Mouse (Mus musculus) cortical plate, adult 2 months (tissue): ENCODE data around the gene Fat3. TPM values are rescaled to one million over a fixed set of nuclear protein-coding genes. Genes with fewer than 3 reads are reported as not detected.

Experiments
- H3K27ac ChIP-seq: fragments of 200-500 bp; 2 replicates; pipeline ENCODE4 v1.5.1; 2012; ENCODE audit warnings: low read length, control low read depth, inconsistent platforms; ENCODE audit not compliant: insufficient read depth
- H3K4me1 ChIP-seq: fragments of 200-500 bp; 2 replicates; pipeline ENCODE4 v1.6.1; 2011; ENCODE audit warnings: low read length; ENCODE audit not compliant: control insufficient read depth, insufficient read depth
- H3K4me3 ChIP-seq: fragments of 200-500 bp; 2 replicates; pipeline ENCODE4 v1.5.1; 2011; ENCODE audit warnings: mild to moderate bottlenecking, low read length, control low read depth; ENCODE audit not compliant: insufficient read depth
- CTCF ChIP-seq: fragments of 200-500 bp; IDR thresholded peaks from 2 replicates; pipeline ENCODE4 v1.5.1; 2011; ENCODE audit warnings: mild to moderate bottlenecking, control low read depth, low read length; ENCODE audit not compliant: insufficient read depth; ENCODE audit errors: extremely low read depth
- POLR2A ChIP-seq: fragments of 200-500 bp; IDR thresholded peaks from 2 replicates; pipeline ENCODE4 v1.6.1; 2011; ENCODE audit warnings: mild to moderate bottlenecking, low read length, control low read depth; ENCODE audit not compliant: insufficient read depth; ENCODE audit errors: extremely low read depth
- polyA plus RNA-seq: library from polyadenylated mRNA; depleted of rRNA; stranded (reverse); fragments of >200 nt; gene quantifications from 2 replicates; pipeline ENCODE4 v1.2.3, GENCODE M21; 2012

Gene Fat3
- polyA plus RNA-seq, 1 experiment, result 26.8 TPM

DNA sequence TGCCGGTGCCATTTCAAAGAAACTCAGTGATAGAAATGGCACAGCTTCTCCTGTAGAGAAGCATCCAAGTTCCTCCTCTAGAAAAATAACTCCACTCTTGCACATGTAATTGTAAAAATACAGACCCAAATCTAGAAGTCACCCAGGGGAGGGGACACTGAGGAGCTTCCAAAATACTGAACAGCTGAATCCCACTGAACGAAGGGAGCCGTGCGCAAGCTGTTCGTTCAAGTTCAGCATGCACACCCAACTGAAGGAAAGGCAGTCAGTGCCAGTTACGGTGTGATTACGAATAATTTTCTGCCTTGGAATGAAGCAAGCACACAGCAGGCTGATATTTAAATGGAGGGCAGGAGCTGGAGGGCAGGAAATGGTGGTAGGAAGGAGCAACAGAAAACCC lies 476.4 kb downstream of the Fat3 start:
- H3K27ac ChIP-seq, result no peak overlapping the region
- TF ChIP-seq POLR2A (no peak), CTCF (no peak)
- H3K4me1 ChIP-seq, result 0 out of 2 replicates have a peak, but pooled peaks cover 2% of the 10 kb centered on the region
- H3K4me3 ChIP-seq, result no peak overlapping the region

GRCm38 (mm10) chr9:16014115-16014514 lies 487.0 kb downstream of the Fat3 start:
- TF ChIP-seq CTCF (no peak), POLR2A (no peak)
- Histone ChIP-seq H3K4me1 (no peaks in the 10 kb centered on the region), H3K4me3 (no peak overlapping the region)

DNA sequence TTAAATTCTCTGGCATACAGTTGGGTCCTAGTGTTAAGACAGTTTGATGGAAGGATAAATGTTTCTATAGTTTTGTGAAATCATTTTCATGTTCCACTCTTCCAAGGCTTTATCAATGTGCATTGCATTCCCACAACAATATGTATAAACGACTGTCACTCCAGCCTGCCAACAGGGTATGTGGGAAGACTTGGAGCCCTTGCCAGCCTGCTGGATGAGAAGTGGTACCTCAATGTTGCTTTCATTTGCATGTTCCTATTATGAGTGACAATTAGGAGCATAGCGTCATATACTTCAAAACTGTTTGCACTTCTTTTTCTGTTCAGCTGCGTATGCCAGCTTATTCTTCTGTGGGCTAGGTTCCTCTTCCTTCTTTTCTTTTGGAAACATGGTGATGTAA lies 489.7 kb downstream of the Fat3 start:
- Histone ChIP-seq H3K4me1 (no peaks in the 10 kb centered on the region), H3K4me3 (no peak overlapping the region), H3K27ac (no peak overlapping the region)
- TF ChIP-seq POLR2A, result no peak
- TF ChIP-seq CTCF, result no peak

More at GRCm38 (mm10) chr9:16014115-16014514, 487.0 kb downstream of the Fat3 start:
- no peak overlapping the region for H3K27ac ChIP-seq

- H3K4me1 ChIP-seq, result peaks cover 1% of the 10 kb centered on the region; the same call in 1 of the 2 replicates
- TF ChIP-seq POLR2A, result no peak
- TF ChIP-seq CTCF, result no peak
- H3K27ac ChIP-seq, result no peak overlapping the region
- H3K4me3 ChIP-seq, result no peak overlapping the region
These were observed 493.6 kb downstream of the Fat3 start for GRCm38 (mm10) chr9:16007516-16007915.

- H3K4me1 ChIP-seq, result peaks cover 1% of the 10 kb centered on the region; the same call in 1 of the 2 replicates
- no peak overlapping the region for H3K27ac ChIP-seq
- no peak overlapping the region for H3K4me3 ChIP-seq
- TF ChIP-seq POLR2A (no peak), CTCF (no peak)
These were observed 498.1 kb downstream of the Fat3 start for GRCm38 (mm10) chr9:16002991-16003390.

GRCm38 (mm10) chr9:15994762-15995161 lies 506.3 kb downstream of the Fat3 start:
- TF ChIP-seq CTCF (no peak), POLR2A (no peak)
- Histone ChIP-seq H3K27ac (no peak overlapping the region), H3K4me1 (no peaks in the 10 kb centered on the region; the same call in 1 of the 2 replicates), H3K4me3 (no peak overlapping the region)

GRCm38 (mm10) chr9:15994177-15994576 lies 506.9 kb downstream of the Fat3 start:
- Histone ChIP-seq H3K4me3 (no peak overlapping the region), H3K4me1 (no peaks in the 10 kb centered on the region; the same call in 1 of the 2 replicates), H3K27ac (no peak overlapping the region)
- no peak for TF ChIP-seq CTCF
- no peak for TF ChIP-seq POLR2A

- Histone ChIP-seq H3K4me1 (no peaks in the 10 kb centered on the region; the same call in 1 of the 2 replicates), H3K4me3 (no peak overlapping the region), H3K27ac (no peak overlapping the region)
- TF ChIP-seq POLR2A (no peak), CTCF (no peak)
These were observed 508.8 kb downstream of the Fat3 start for GRCm38 (mm10) chr9:15992158-15992846.

- Histone ChIP-seq H3K27ac (no peak overlapping the region), H3K4me3 (no peak overlapping the region), H3K4me1 (no peaks in the 10 kb centered on the region)
- no peak for TF ChIP-seq CTCF
- TF ChIP-seq POLR2A, result no peak
These were observed 522.8 kb downstream of the Fat3 start for GRCm38 (mm10) chr9:15978317-15978716.

GRCm38 (mm10) chr9:15976959-15977663 lies 524.0 kb downstream of the Fat3 start:
- Histone ChIP-seq H3K27ac (no peak overlapping the region), H3K4me3 (no peak overlapping the region), H3K4me1 (no peaks in the 10 kb centered on the region)
- TF ChIP-seq CTCF (no peak), POLR2A (no peak)
